Mouse (Mus musculus) testis, adult 2 months (tissue): Measurements from ENCODE around the gene Papolg. TPM values are rescaled to one million over a fixed set of nuclear protein-coding genes. Genes with fewer than 3 reads are reported as not detected.

Experiments
- H3K27ac ChIP-seq: fragments of 200-500 bp; 2 replicates; pipeline ENCODE4 v1.5.1; 2012; ENCODE audit warnings: low read depth, low read length; ENCODE audit not compliant: control insufficient read depth, insufficient read depth
- H3K27me3 ChIP-seq: fragments of 200-500 bp; 2 replicates; pipeline ENCODE4 v1.6.1; 2012; ENCODE audit warnings: mild to moderate bottlenecking, low read length, moderate library complexity; ENCODE audit not compliant: control insufficient read depth, insufficient read depth
- H3K36me3 ChIP-seq: fragments of 200-500 bp; 2 replicates; pipeline ENCODE4 v1.6.1; 2012; ENCODE audit warnings: mild to moderate bottlenecking, low read length; ENCODE audit not compliant: control insufficient read depth, insufficient read depth
- H3K4me1 ChIP-seq: fragments of 200-500 bp; 2 replicates; pipeline ENCODE4 v1.6.1; 2012; ENCODE audit warnings: low read length; ENCODE audit not compliant: control insufficient read depth, insufficient read depth
- H3K4me3 ChIP-seq: fragments of 200-500 bp; 2 replicates; pipeline ENCODE4 v1.5.1; 2012; ENCODE audit warnings: low read depth, mild to moderate bottlenecking, low read length, moderate library complexity, mixed read lengths; ENCODE audit not compliant: control insufficient read depth
- CTCF ChIP-seq: fragments of 200-500 bp; IDR thresholded peaks from 2 replicates; pipeline ENCODE4 v1.5.1; 2012; ENCODE audit warnings: low read depth, mild to moderate bottlenecking, inconsistent platforms, low read length, moderate library complexity; ENCODE audit not compliant: control insufficient read depth, insufficient read depth, insufficient replicate concordance
- POLR2A ChIP-seq: fragments of 200-500 bp; IDR thresholded peaks from 2 replicates; pipeline ENCODE4 v1.6.1; 2012; ENCODE audit warnings: low read depth, mild to moderate bottlenecking, inconsistent platforms, low read length, moderate library complexity; ENCODE audit not compliant: control insufficient read depth
- polyA plus RNA-seq: library from polyadenylated mRNA; depleted of rRNA; stranded (reverse); fragments of >200 nt; gene quantifications from 2 replicates; pipeline ENCODE4 v1.2.3, GENCODE M21; 2012

The Papolg gene
- polyA plus RNA-seq, 1 experiment = 4.9 TPM

GRCm38 (mm10) chr11:23864326-23864725, 30.7 kb downstream of the Papolg start:
- Histone ChIP-seq H3K4me1 (no peaks in the 10 kb centered on the region), H3K27ac (no peak overlapping the region), H3K36me3 (peaks cover 5% of the 10 kb centered on the region), H3K27me3 (no peaks in the 10 kb centered on the region), H3K4me3 (no peak overlapping the region)
- TF ChIP-seq POLR2A (no peak), CTCF (no peak)

GRCm38 (mm10) chr11:23856723-23857112, 38.3 kb downstream of the Papolg start:
- Histone ChIP-seq H3K36me3 (peaks cover 2% of the 10 kb centered on the region; the same call in 1 of the 2 replicates), H3K27ac (no peak overlapping the region), H3K27me3 (no peaks in the 10 kb centered on the region), H3K4me3 (no peak overlapping the region), H3K4me1 (no peaks in the 10 kb centered on the region)
- TF ChIP-seq CTCF = no peak
- TF ChIP-seq POLR2A = no peak

DNA sequence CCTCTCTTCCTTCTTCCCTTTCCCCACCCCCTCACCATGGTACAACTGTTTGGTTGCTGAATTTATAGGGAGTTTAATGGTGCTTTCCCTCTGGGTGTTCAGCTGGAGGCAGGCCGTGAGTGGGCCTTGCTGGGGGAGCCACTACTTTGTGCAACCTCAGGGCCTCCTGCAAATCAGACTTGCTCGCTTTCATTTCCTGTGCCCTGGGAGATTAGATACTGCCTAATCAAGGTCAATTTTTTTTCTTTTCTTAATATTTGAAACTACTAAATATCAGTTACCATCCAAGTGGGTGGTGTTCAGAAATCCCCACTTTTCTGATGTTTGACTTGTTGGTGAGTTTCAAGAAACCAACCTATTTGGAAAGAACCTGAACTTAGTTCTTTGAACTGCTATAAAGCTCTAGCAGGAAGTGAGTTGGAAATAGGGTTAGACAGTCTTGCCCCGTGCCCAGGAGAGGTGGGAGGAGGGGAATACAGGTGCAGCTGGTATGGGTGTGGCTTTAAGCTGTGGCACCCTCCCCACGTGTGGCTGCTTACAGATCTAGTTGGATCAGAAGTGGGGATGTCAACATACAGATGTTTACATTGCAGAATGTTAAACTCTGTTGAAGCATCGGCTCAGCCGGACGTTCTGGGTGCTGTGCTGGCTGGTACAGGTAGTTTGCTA, 38.9 kb downstream of the Papolg start:
- H3K36me3 ChIP-seq = peaks cover 2% of the 10 kb centered on the region; the same call in 1 of the 2 replicates

GRCm38 (mm10) chr11:23855182-23855802, 39.8 kb downstream of the Papolg start:
- H3K27ac ChIP-seq = no peak overlapping the region
- H3K4me1 ChIP-seq = no peaks in the 10 kb centered on the region
- peak; percentile 61; the same call in 1 of the 2 replicates for TF ChIP-seq CTCF
- TF ChIP-seq POLR2A = no peak
- no peaks in the 10 kb centered on the region for H3K36me3 ChIP-seq
- H3K27me3 ChIP-seq = no peaks in the 10 kb centered on the region
- H3K4me3 ChIP-seq = no peak overlapping the region

More for the DNA sequence above, 38.9 kb downstream of the Papolg start:
- Histone ChIP-seq H3K4me3 (no peak overlapping the region), H3K27me3 (no peaks in the 10 kb centered on the region), H3K4me1 (no peaks in the 10 kb centered on the region), H3K27ac (no peak overlapping the region)
- TF ChIP-seq POLR2A (no peak), CTCF (no peak)

DNA sequence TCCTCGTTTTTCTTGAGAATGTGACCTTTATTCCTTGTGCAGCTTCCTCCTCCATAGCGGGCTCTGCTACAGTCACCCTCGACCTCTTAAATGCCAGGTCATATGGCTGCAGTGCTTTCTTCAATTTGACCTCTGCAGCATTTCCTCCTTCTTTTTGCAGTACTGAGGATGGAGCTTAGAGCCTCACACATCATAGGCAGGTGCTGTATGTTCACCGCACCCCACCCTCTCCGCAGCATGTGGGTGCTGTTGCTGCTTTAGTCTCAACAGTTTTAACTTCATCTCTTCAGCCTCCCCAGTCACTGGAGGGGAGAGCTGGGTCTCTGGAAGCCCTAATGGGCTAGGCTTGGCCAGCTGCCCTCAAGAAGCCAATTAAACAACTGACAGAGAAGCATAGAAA, 41.7 kb downstream of the Papolg start:
- no peak overlapping the region for H3K4me3 ChIP-seq

DNA sequence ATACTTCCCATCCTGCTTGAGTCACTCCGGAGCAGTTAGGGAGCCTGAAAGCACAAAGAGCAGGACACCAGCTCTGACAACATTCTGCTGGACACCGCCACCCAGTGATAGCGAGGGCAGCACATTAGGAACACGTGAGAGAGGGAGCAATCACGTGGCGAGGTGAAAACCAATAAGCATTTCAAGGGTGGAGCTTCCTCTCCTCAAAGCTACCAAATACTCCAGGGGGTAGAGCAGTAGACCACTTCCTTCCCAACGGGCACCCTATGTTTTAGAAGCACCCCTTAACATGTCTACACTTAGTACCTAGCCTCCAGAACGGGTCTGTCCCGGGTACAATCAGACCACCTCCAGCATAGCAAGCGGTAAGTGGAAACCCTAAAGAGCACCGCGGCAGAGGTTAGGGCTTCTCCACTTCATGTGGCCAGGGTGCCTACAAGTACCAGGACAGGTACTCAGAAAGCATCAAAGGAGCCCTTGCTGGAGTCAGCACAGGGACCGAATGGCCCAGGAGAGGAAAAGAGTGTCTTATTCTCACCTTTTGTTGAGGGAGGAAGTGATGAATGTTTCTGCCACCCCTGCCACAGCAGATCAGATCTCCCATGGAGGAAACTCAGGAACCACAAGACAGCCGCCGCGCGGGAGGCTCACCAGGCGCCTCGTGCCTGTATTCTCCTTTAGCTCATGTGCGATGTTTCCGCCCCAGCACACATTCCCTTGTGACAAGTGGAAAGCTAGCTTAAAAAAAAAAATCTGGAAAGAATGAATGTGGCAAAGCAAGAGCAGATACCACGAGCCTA, 48.8 kb downstream of the Papolg start:
- no peak overlapping the region for H3K4me3 ChIP-seq
- H3K36me3 ChIP-seq = no peaks in the 10 kb centered on the region
- H3K27ac ChIP-seq = no peak overlapping the region
- TF ChIP-seq POLR2A (no peak), CTCF (no peak)
- peaks cover 3% of the 10 kb centered on the region for H3K4me1 ChIP-seq
- no peaks in the 10 kb centered on the region for H3K27me3 ChIP-seq

More for the DNA sequence above, 41.7 kb downstream of the Papolg start:
- H3K27me3 ChIP-seq = no peaks in the 10 kb centered on the region
- H3K36me3 ChIP-seq = no peaks in the 10 kb centered on the region
- no peak overlapping the region for H3K27ac ChIP-seq
- H3K4me1 ChIP-seq = no peaks in the 10 kb centered on the region
- TF ChIP-seq CTCF = no peak
- TF ChIP-seq POLR2A = no peak

DNA sequence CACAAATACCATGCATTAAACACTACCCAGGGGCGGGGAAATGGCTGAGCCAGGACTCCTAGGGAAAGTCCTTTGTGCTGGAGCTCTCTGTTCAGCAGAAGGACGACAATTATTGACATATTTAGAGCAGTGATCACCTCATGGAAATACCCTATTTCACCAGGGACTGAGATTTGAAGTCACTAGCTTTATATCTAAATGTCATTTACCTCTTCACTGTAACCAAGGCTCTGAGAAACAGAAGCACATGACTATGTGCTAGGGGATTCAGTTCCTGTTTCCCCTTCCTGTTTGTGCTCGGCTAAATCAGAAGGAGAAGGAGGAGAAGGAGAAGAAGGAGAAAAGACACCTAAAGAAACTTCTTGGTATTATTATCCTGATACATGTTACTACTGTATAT, 71.8 kb downstream of the Papolg start:
- H3K4me1 ChIP-seq = no peaks in the 10 kb centered on the region
- H3K27me3 ChIP-seq = no peaks in the 10 kb centered on the region
- no peaks in the 10 kb centered on the region for H3K36me3 ChIP-seq
- no peak overlapping the region for H3K27ac ChIP-seq
- TF ChIP-seq POLR2A (no peak), CTCF (no peak)
- no peak overlapping the region for H3K4me3 ChIP-seq
